Mouse (Mus musculus): Measurements from ENCODE around the gene Aida.
A peak's percentile ranks its signal among the peaks of the same experiment; 100 is the strongest.
"Not testable (repeated sequence)": the region's sequence is repeated elsewhere in the genome, so short reads cannot be mapped to it uniquely, and the experiment has no call there.

The Aida gene

GRCm38 (mm10) chr1:183296465-183296864 is at the start of gene Aida:
Aida (plus strand) TSS chr1:183296590.
- DNase-seq (ENCODE audit: low spot score): no peak

- DNase-seq (ENCODE audit: low spot score): no peak
These were observed 48.2 kb upstream of the Aida start for GRCm38 (mm10) chr1:183248144-183248543.

- DNase-seq (ENCODE audit: low spot score): no peak
These were observed 45.8 kb upstream of the Aida start for GRCm38 (mm10) chr1:183250612-183251011.

GRCm38 (mm10) chr1:183251818-183252217 is 44.6 kb upstream of the Aida start:
- no peak for DNase-seq (ENCODE audit: low spot score)

- DNase-seq (ENCODE audit: low spot score): no peak
These were observed 43.8 kb upstream of the Aida start for GRCm38 (mm10) chr1:183252574-183252973.

- no peak for DNase-seq (ENCODE audit: low spot score)
These were observed 32.0 kb upstream of the Aida start for GRCm38 (mm10) chr1:183264145-183265008.

GRCm38 (mm10) chr1:183265921-183266467 is 30.4 kb upstream of the Aida start:
- DNase-seq (ENCODE audit: low spot score): no peak

GRCm38 (mm10) chr1:183267666-183268065 is 28.7 kb upstream of the Aida start:
- no peak for DNase-seq (ENCODE audit: low spot score)

- peak; percentile 75 for DNase-seq (ENCODE audit: low spot score)
These were observed 23.2 kb upstream of the Aida start for GRCm38 (mm10) chr1:183272867-183273818.

GRCm38 (mm10) chr1:183274385-183274784 is 22.0 kb upstream of the Aida start:
- no peak for DNase-seq (ENCODE audit: low spot score)

GRCm38 (mm10) chr1:183275763-183276162 is 20.6 kb upstream of the Aida start:
- no peak for DNase-seq (ENCODE audit: low spot score)

GRCm38 (mm10) chr1:183288351-183288750 is 8.0 kb upstream of the Aida start:
- DNase-seq (ENCODE audit: low spot score): no peak

GRCm38 (mm10) chr1:183289576-183289975 is 6.8 kb upstream of the Aida start:
- DNase-seq (ENCODE audit: low spot score): no peak

- DNase-seq (ENCODE audit: low spot score): peak; percentile 92
These were observed 540 bp downstream of the Aida start, which contains the start of gene Brox for GRCm38 (mm10) chr1:183296877-183297383. Brox (minus strand) TSS chr1:183297269.

- DNase-seq (ENCODE audit: low spot score): peak; percentile 55
These were observed 1.1 kb downstream of the Aida start for GRCm38 (mm10) chr1:183297473-183297885.

- peak; percentile 52 for DNase-seq (ENCODE audit: low spot score)
These were observed 1.6 kb downstream of the Aida start for GRCm38 (mm10) chr1:183297886-183298489.

GRCm38 (mm10) chr1:183299161-183299560 is 2.8 kb downstream of the Aida start:
- DNase-seq (ENCODE audit: low spot score): peak; percentile 90

GRCm38 (mm10) chr1:183307555-183307954 is 11.2 kb downstream of the Aida start:
- no peak for DNase-seq (ENCODE audit: low spot score)

GRCm38 (mm10) chr1:183308476-183308875 is 12.1 kb downstream of the Aida start:
- DNase-seq (ENCODE audit: low spot score): no peak

GRCm38 (mm10) chr1:183309601-183310000 is 13.2 kb downstream of the Aida start:
- not testable (repeated sequence) for DNase-seq (ENCODE audit: low spot score)

GRCm38 (mm10) chr1:183312076-183312475 is 15.7 kb downstream of the Aida start:
- DNase-seq (ENCODE audit: low spot score): no peak

GRCm38 (mm10) chr1:183315783-183316182 is 19.4 kb downstream of the Aida start:
- DNase-seq (ENCODE audit: low spot score): peak; percentile 16

Measured in retina, embryonic 14.5 days (tissue).